Mouse (Mus musculus) kidney, adult 11 months (tissue): ENCODE results near the gene Mrpl2.

Experiments used
- DNase-seq: peaks from one replicate; pipeline ENCODE4 v3.0.0; 2022

Mrpl2 gene

GRCm38 (mm10) chr17:46645561-46646321, at the start of gene Mrpl2, which contains the start of gene Klc4:
Gene Mrpl2 (plus strand): TSS chr17:46646229.
Gene Klc4 (minus strand): TSS chr17:46646022.
- DNase-seq = peak; percentile 98

GRCm38 (mm10) chr17:46597956-46598355, 48.1 kb upstream of the Mrpl2 start:
- DNase-seq = no peak

- no peak for DNase-seq
Measured at GRCm38 (mm10) chr17:46598963-46599362, 47.1 kb upstream of the Mrpl2 start.

GRCm38 (mm10) chr17:46600569-46600968, 45.5 kb upstream of the Mrpl2 start:
- no peak for DNase-seq

GRCm38 (mm10) chr17:46602212-46602611, 43.8 kb upstream of the Mrpl2 start:
- DNase-seq = no peak

- no peak for DNase-seq
Measured at GRCm38 (mm10) chr17:46603229-46603628, 42.8 kb upstream of the Mrpl2 start.

GRCm38 (mm10) chr17:46605126-46605525, 40.9 kb upstream of the Mrpl2 start:
- DNase-seq = no peak

GRCm38 (mm10) chr17:46605987-46606386, 40.0 kb upstream of the Mrpl2 start:
- DNase-seq = no peak

GRCm38 (mm10) chr17:46609721-46610514, 36.1 kb upstream of the Mrpl2 start:
- DNase-seq = peak; percentile 46

- no peak for DNase-seq
Measured at GRCm38 (mm10) chr17:46611316-46611715, 34.7 kb upstream of the Mrpl2 start.

GRCm38 (mm10) chr17:46612189-46612588, 33.8 kb upstream of the Mrpl2 start:
- DNase-seq = no peak

GRCm38 (mm10) chr17:46612820-46613219, 33.2 kb upstream of the Mrpl2 start:
- peak; percentile 59 for DNase-seq

GRCm38 (mm10) chr17:46613229-46613628, 32.8 kb upstream of the Mrpl2 start:
- DNase-seq = no peak

GRCm38 (mm10) chr17:46617799-46618198, 28.2 kb upstream of the Mrpl2 start:
- no peak for DNase-seq

- DNase-seq = no peak
Measured at GRCm38 (mm10) chr17:46618394-46618768, 27.6 kb upstream of the Mrpl2 start.

GRCm38 (mm10) chr17:46618769-46619682, 27.0 kb upstream of the Mrpl2 start:
- DNase-seq = no peak

GRCm38 (mm10) chr17:46619683-46620357, 26.2 kb upstream of the Mrpl2 start:
- no peak for DNase-seq

GRCm38 (mm10) chr17:46621324-46621723, 24.7 kb upstream of the Mrpl2 start:
- DNase-seq = no peak

GRCm38 (mm10) chr17:46622269-46622668, 23.8 kb upstream of the Mrpl2 start:
- no peak for DNase-seq

- no peak for DNase-seq
Measured at GRCm38 (mm10) chr17:46623819-46624557, 22.0 kb upstream of the Mrpl2 start.

- no peak for DNase-seq
Measured at GRCm38 (mm10) chr17:46624598-46624997, 21.4 kb upstream of the Mrpl2 start.

GRCm38 (mm10) chr17:46627409-46627808, 18.6 kb upstream of the Mrpl2 start:
- DNase-seq = no peak
